Mouse (Mus musculus): ENCODE measurements at regions not wholly inside any gene's neighbourhood (a gene's known extent, or its start where the extent isn't known, plus 50 kb on each side); places are given as distances from the start of the nearest gene placed in this dataset.
"Not testable (repeated sequence)": the region's sequence is repeated elsewhere in the genome, so short reads cannot be mapped to it uniquely, and the experiment has no call there.

DNA sequence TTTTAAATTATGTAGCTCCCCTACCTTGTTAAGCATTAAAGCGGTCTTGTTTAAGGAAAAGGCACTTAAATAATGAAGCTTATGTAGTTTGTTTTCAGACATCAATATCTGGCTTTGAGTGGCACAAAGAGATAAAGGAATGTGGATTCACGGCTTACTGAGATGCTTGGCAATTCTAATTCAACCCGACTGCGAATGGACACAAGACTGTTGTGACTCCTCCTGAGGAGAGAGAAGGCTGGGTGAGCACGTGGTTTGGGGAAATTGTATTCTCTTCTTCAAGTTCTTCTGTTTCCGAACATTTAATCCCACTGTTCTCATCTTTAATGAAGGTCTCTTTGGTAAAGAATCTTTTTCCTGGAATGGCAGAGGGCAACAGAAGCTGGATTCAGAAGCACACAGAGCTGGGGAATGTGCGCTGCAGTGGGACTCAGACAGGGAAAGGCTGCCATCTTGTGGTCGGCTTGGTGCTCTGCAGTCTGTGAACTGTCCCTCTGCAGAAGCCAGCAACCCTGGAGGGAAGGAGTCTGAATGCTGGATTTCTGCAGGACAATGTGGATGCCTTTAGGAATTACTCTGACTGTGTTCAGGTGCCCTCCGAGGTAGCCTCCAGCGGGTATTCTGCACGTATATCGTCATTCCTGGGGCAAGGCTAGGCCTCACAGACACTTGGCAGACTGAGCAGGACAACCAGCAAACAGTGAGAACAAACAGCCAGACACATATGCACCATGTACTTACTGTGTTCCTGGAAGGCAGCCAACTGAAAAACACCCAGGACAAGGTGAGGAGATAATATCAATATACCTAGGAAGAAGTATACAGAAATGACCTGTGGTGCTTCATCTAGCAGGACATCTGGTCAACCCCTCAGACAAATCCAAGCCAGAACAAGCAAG, 54.0 kb upstream of the Pax1 start:
- Histone ChIP-seq H3K4me3 (ENCODE audit: insufficient read depth, low read length) (no peak overlapping the region), H3K27ac (ENCODE audit: insufficient read depth, low read length) (no peak overlapping the region), H3K4me1 (ENCODE audit: control insufficient read depth, insufficient read depth, low read length) (no peaks in the 10 kb centered on the region)
- TF ChIP-seq CTCF (IDR thresholded peaks at IDR 0.05; ENCODE audit: extremely low read depth, insufficient read depth, low read length) (peak; percentile 95), POLR2A (IDR thresholded peaks at IDR 0.05; ENCODE audit: extremely low read depth, insufficient read depth, low read length) (no peak)

DNA sequence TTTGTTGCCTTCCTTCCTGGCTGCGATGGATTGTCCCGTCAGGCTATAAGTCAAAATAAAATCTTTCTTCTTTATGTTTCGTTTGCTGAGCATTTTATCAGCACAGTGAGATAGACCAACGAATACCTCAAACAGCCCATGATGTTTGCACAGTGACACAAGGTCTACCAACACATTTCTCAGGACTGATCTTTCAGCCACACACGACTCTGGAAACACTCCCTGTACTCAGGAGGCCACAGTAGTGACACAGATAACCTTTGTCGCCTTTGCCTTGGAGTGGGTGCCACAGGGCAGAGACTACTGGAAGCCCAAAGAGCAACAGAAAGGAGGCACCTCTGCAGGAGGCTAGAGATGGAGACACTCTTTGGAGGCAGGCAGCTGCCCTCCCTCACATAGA, 55.0 kb upstream of the Pax1 start:
- no peaks in the 10 kb centered on the region for H3K4me1 ChIP-seq (ENCODE audit: control insufficient read depth, insufficient read depth, low read length)
- H3K4me3 ChIP-seq (ENCODE audit: insufficient read depth, low read length): no peak overlapping the region
- H3K27ac ChIP-seq (ENCODE audit: insufficient read depth, low read length): no peak overlapping the region
- no peak for TF ChIP-seq CTCF (IDR thresholded peaks at IDR 0.05; ENCODE audit: extremely low read depth, insufficient read depth, low read length)
- no peak for TF ChIP-seq POLR2A (IDR thresholded peaks at IDR 0.05; ENCODE audit: extremely low read depth, insufficient read depth, low read length)

DNA sequence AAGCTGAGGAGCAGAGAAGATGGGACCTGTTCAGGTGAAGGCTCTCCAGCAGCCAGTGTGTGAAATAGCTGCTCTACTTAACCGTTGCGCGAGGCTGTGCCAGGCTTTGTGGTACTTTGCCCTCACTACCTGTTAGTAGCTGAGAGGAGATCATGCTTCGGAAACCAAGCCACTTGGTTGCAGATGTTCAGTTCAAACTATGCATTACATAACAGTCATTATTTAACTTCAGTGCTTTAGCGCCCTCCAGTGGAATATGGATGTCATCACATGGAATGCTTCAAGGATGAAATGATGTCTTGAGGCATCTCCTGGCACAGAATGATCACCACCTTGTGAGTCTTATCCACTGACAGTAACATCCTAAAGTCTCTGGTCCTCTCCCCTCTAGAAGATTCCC, 56.5 kb upstream of the Pax1 start:
- no peak overlapping the region for H3K4me3 ChIP-seq (ENCODE audit: insufficient read depth, low read length)
- H3K27ac ChIP-seq (ENCODE audit: insufficient read depth, low read length): no peak overlapping the region
- H3K4me1 ChIP-seq (ENCODE audit: control insufficient read depth, insufficient read depth, low read length): no peaks in the 10 kb centered on the region
- TF ChIP-seq POLR2A (IDR thresholded peaks at IDR 0.05; ENCODE audit: extremely low read depth, insufficient read depth, low read length): no peak
- peak; percentile 62 for TF ChIP-seq CTCF (IDR thresholded peaks at IDR 0.05; ENCODE audit: extremely low read depth, insufficient read depth, low read length)

DNA sequence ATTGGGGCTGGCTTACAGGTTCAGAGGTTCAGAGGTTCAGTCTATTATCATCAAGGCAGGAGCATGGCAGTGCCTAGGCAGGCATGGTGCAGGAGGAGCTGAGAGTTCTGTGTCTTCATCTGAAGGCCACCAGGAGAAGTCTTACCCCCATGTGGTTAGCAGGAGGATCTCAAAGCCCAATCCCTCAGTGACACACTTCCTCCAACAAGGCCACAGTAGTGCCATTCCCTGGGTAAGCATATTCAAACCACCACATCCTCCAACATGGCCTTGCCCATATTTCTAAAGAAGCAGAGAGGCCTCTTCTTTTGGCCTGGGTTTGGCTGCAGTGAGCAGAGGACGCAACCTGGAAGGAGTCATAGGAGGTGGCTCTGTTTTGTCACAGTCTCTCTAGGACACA, 61.2 kb upstream of the Pax1 start:
- TF ChIP-seq POLR2A (IDR thresholded peaks at IDR 0.05; ENCODE audit: extremely low read depth, insufficient read depth, low read length): no peak
- TF ChIP-seq CTCF (IDR thresholded peaks at IDR 0.05; ENCODE audit: extremely low read depth, insufficient read depth, low read length): no peak
- Histone ChIP-seq H3K27ac (ENCODE audit: insufficient read depth, low read length) (no peak overlapping the region), H3K4me1 (ENCODE audit: control insufficient read depth, insufficient read depth, low read length) (no peaks in the 10 kb centered on the region), H3K4me3 (ENCODE audit: insufficient read depth, low read length) (no peak overlapping the region)

DNA sequence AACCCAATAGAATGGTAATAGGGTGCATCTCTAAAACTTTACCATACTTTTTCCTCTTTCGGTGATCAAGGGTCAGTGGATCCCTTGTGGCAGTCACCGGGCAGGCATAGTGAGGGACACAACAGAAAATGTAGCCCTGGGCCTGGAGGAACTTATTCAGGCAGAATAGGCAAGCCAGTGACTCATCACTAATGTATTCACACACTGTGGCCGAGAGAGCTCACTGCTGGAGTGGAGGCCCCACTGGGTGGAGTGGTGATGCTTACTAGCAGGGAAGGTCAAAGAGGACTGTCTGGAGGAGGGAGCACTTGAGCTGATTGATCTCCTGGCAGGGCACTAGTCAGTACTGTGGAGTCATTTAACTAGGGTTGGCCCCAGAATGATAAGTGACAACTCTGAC, 62.4 kb upstream of the Pax1 start:
- TF ChIP-seq POLR2A (IDR thresholded peaks at IDR 0.05; ENCODE audit: extremely low read depth, insufficient read depth, low read length): no peak
- no peak for TF ChIP-seq CTCF (IDR thresholded peaks at IDR 0.05; ENCODE audit: extremely low read depth, insufficient read depth, low read length)
- no peak overlapping the region for H3K4me3 ChIP-seq (ENCODE audit: insufficient read depth, low read length)
- no peaks in the 10 kb centered on the region for H3K4me1 ChIP-seq (ENCODE audit: control insufficient read depth, insufficient read depth, low read length)
- H3K27ac ChIP-seq (ENCODE audit: insufficient read depth, low read length): no peak overlapping the region

DNA sequence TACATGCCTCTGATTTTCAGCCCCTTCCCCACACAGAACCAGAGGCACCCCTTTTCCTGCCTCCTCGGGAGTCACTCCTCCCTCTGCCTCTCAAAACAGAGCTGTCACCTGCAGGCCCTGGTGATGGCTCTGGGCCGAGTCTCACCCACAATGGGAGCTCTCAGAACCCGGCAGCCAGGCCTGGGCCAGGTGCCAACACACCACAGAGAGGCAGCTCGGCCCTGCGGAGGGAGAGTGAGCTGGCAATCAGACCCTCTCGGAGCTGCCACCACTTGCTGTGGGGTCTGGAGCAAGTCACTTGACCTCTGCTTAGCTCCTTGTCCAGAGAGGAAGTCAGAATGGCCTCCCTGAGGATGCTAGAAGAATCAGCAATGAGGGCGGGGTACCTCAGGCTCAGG, 63.2 kb upstream of the Pax1 start:
- Histone ChIP-seq H3K4me3 (ENCODE audit: insufficient read depth, low read length) (no peak overlapping the region), H3K4me1 (ENCODE audit: control insufficient read depth, insufficient read depth, low read length) (no peaks in the 10 kb centered on the region), H3K27ac (ENCODE audit: insufficient read depth, low read length) (peak overlapping the region; percentile 75; the same call in 1 of the 2 replicates)
- TF ChIP-seq CTCF (IDR thresholded peaks at IDR 0.05; ENCODE audit: extremely low read depth, insufficient read depth, low read length) (no peak), POLR2A (IDR thresholded peaks at IDR 0.05; ENCODE audit: extremely low read depth, insufficient read depth, low read length) (no peak)

DNA sequence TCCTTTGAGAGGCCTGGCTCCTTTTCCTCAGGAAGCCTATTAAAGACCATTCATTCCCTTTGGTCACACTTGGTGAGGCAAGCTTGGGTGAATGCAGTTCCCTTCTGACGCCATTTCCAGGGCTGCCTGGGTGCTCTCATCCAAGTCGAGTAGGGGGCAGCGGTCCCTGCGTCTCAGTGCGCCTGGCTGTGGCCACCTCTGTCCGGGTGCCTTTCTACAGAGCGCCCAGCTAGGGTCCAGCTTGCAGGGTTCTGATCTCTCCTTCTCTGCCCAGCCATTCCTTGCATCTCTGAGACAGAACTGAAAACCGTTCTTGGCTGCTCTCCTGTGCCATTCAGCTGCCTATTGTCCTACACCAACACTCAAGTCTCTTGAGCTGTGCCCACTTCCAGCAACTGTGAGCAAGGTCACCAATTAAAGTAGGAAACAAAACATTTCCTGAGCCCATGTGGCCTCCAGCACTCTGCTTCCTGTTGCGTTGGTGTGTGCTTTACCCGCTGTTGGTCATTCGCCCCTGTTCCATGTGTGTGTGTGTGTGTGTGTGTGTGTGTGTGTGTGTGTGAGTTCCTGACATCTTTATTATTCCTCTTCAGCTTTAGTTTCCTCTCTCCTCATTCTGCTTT, 63.7 kb upstream of the Pax1 start:
- Histone ChIP-seq H3K4me1 (ENCODE audit: control insufficient read depth, insufficient read depth, low read length) (no peaks in the 10 kb centered on the region), H3K4me3 (ENCODE audit: insufficient read depth, low read length) (no peak overlapping the region), H3K27ac (ENCODE audit: insufficient read depth, low read length) (0 out of 2 replicates have a peak overlapping the region, but pooled peaks have one; percentile 33)
- TF ChIP-seq POLR2A (IDR thresholded peaks at IDR 0.05; ENCODE audit: extremely low read depth, insufficient read depth, low read length) (no peak), CTCF (IDR thresholded peaks at IDR 0.05; ENCODE audit: extremely low read depth, insufficient read depth, low read length) (no peak)

DNA sequence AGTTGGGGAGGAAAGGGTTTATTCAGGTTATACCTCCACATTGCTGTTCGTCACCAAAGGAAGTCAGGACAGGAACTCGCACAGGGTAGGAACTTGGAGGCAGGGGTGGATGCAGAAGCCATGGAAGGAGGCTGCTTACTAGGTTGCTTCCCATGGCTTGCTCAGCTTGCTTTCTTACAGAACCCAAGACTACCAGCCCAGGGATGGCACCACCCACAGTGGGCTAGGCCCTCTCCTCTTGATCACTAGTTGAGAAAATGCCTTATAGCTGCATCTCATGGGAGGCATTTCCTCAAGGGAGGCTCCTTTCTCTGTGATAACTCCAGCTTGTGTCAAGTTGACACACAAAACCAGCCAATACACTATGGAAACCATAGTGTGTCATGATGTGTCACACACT, 66.8 kb upstream of the Pax1 start:
- H3K4me3 ChIP-seq (ENCODE audit: insufficient read depth, low read length); H3K27ac ChIP-seq (ENCODE audit: insufficient read depth, low read length); H3K4me1 ChIP-seq (ENCODE audit: control insufficient read depth, insufficient read depth, low read length): not testable (repeated sequence)

DNA sequence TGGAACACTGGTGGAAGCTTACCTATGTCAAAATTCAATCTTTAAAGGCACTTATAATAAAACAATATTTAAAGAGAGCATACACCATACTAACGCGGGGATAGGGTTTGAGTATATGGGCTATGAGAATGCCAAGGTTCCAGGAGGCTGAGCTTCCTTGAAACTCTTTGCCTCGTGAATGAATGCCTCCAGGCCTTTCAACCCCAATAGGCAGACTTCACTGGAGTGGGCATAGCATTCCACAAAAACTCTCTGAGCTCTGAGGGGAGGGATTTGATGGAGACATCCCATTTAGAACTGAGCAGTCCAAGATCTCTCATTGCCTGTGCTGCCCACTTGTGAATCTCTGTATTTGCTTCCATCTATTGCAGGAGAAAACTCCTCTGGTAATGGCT, 68.4 kb upstream of the Pax1 start:
- TF ChIP-seq POLR2A (IDR thresholded peaks at IDR 0.05; ENCODE audit: extremely low read depth, insufficient read depth, low read length) (no peak), CTCF (IDR thresholded peaks at IDR 0.05; ENCODE audit: extremely low read depth, insufficient read depth, low read length) (no peak)
- no peaks in the 10 kb centered on the region for H3K4me1 ChIP-seq (ENCODE audit: control insufficient read depth, insufficient read depth, low read length)
- H3K4me3 ChIP-seq (ENCODE audit: insufficient read depth, low read length): no peak overlapping the region
- no peak overlapping the region for H3K27ac ChIP-seq (ENCODE audit: insufficient read depth, low read length)
